Mouse (Mus musculus): ENCODE data around the gene Cdk6.

- no peak for TF ChIP-seq CTCF (IDR thresholded peaks at IDR 0.05; ENCODE audit: control insufficient read depth, insufficient read depth, low read length)
- TF ChIP-seq POLR2A (IDR thresholded peaks at IDR 0.05; ENCODE audit: borderline replicate concordance, control insufficient read depth, low read depth, low read length): no peak
Observed at GRCm38 (mm10) chr5:3381795-3382194, 40.5 kb downstream of the Cdk6 start.

All from bone marrow, adult 2 months (tissue).